Mouse (Mus musculus) embryonic fibroblast, embryonic 13.5 days (primary cell): ENCODE results near the gene B830017H08Rik.

Experiments used
- CTCF ChIP-seq: IDR thresholded peaks from 2 replicates; pipeline ENCODE4 v1.5.1; 2011; ENCODE audit warnings: mild to moderate bottlenecking, control low read depth, low read length, moderate library complexity, borderline replicate concordance; ENCODE audit not compliant: insufficient read depth
- POLR2A ChIP-seq: IDR thresholded peaks from 2 replicates; pipeline ENCODE4 v1.6.1; 2011; ENCODE audit warnings: low read depth, mild to moderate bottlenecking, control low read depth, low read length, moderate library complexity

DNA sequence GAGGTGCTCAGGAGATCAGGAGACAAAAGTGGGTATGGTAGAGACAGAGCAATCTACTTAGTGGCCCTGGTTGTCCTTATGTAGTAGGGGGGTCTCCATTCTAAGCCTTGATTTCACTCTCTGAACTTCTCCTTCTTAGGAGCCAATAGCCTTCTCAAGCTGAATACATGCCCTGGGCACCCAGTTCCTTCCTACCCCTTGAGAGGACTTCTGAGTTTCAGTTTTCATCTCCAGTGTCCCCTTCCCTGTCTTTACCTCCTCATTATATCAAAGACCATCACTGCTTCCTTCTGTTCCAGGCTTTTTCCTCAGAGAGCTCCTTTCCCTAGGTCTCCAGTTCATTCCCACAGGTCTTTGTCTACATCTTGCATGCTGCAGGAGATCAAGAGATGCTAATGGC lies 36.4 kb upstream of the B830017H08Rik start:
- TF ChIP-seq POLR2A: no peak
- no peak for TF ChIP-seq CTCF
